Mouse (Mus musculus) midbrain, embryonic 16.5 days (tissue): ENCODE measurements around the gene Ndufs8. TPM values are rescaled to one million over a fixed set of nuclear protein-coding genes. Genes with fewer than 3 reads are reported as not detected.

Source experiments
- ATAC-seq: fragments of 200-750 bp; cut with Nextera tagmentation; 2 replicates; pipeline ENCODE4 v1.8.0; 2017; ENCODE audit warnings: moderate TSS enrichment
- H3K27ac ChIP-seq: fragments of 300-500 bp; sonication (generic); 2 replicates; pipeline ENCODE4 v1.5.1; 2014; ENCODE audit warnings: mild to moderate bottlenecking, low read length, mixed read lengths
- H3K27me3 ChIP-seq: fragments of 300-500 bp; sonication (generic); 2 replicates; pipeline ENCODE4 v1.6.1; 2014; ENCODE audit warnings: low read depth, low read length, mixed read lengths; ENCODE audit not compliant: control insufficient read depth, insufficient read depth
- H3K36me3 ChIP-seq: fragments of 300-500 bp; sonication (generic); 2 replicates; pipeline ENCODE4 v1.6.1; 2014; ENCODE audit warnings: mild to moderate bottlenecking, low read length, moderate library complexity, mixed read lengths; ENCODE audit not compliant: control insufficient read depth, insufficient read depth
- H3K4me1 ChIP-seq: fragments of 300-500 bp; sonication (generic); 2 replicates; pipeline ENCODE4 v1.6.1; 2014; ENCODE audit warnings: mild to moderate bottlenecking, low read length, mixed read lengths; ENCODE audit not compliant: control insufficient read depth, insufficient read depth
- H3K4me2 ChIP-seq: fragments of 300-500 bp; sonication (generic); 2 replicates; pipeline ENCODE4 v1.6.1; 2014; ENCODE audit warnings: mild to moderate bottlenecking, low read length, mixed read lengths
- H3K4me3 ChIP-seq: fragments of 300-500 bp; sonication (generic); 2 replicates; pipeline ENCODE4 v1.5.1; 2014; ENCODE audit warnings: low read depth, mild to moderate bottlenecking, low read length, moderate library complexity, mixed read lengths
- H3K9ac ChIP-seq: fragments of 300-500 bp; sonication (generic); 2 replicates; pipeline ENCODE4 v1.6.1; 2014; ENCODE audit warnings: low read depth, low read length, mixed read lengths
- H3K9me3 ChIP-seq: fragments of 300-500 bp; sonication (generic); replicated peaks from 2 replicates; pipeline ENCODE4 v1.6.1; 2014; ENCODE audit warnings: mild to moderate bottlenecking, low read length, mixed read lengths; ENCODE audit not compliant: control insufficient read depth, poor library complexity, severe bottlenecking
- WGBS: fragments of 180-500 bp; shearing (Covaris S2); extraction: QIAGEN DNeasy Blood & Tissue Kit; methylation state at CpG from one replicate; pipeline ENCODE4 v1.1.7; 2014; 5-methylcytosine and 5-hydroxymethylcytosine counted together
- polyA plus RNA-seq: library from polyadenylated mRNA; unstranded; fragments of >200 nt; fragmentation: Nextera tagmentation; extraction: Ambion mirVana; gene quantifications from 2 replicates; pipeline ENCODE4 v1.2.1, GENCODE M21; 2015

Gene Ndufs8
- polyA plus RNA-seq, 1 experiment from 2014 or later: 245 TPM

DNA sequence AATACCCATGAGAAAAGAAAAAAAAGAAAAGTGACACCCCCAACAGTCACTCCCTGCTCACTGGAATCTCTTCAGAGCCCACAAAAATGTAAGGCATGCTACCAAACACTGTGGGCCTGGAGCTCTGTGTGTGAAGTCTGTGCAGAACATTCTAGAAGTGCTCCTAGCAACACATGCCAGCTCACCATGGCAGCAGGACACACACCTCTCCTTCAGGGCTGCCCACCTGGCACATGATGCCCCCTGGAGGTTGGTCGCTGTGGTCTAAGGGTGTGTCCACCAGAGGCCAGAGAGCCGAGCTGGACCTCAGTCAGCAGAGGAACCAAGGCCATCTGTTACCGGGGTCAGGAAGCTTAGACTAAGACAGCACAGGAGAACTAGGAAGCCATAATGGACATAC lies 13.7 kb upstream of the Ndufs8 start:
- Histone ChIP-seq H3K4me1 (peaks cover 2% of the 10 kb centered on the region; the same call in 1 of the 2 replicates), H3K4me3 (no peak overlapping the region), H3K27ac (no peak overlapping the region), H3K9ac (no peak overlapping the region), H3K4me2 (no peak overlapping the region), H3K9me3 (no peaks in the 10 kb centered on the region), H3K36me3 (no peaks in the 10 kb centered on the region), H3K27me3 (no peaks in the 10 kb centered on the region)
- 64% methylated on average over 3 of the region's 3 CpGs for WGBS
- ATAC-seq: no peak

DNA sequence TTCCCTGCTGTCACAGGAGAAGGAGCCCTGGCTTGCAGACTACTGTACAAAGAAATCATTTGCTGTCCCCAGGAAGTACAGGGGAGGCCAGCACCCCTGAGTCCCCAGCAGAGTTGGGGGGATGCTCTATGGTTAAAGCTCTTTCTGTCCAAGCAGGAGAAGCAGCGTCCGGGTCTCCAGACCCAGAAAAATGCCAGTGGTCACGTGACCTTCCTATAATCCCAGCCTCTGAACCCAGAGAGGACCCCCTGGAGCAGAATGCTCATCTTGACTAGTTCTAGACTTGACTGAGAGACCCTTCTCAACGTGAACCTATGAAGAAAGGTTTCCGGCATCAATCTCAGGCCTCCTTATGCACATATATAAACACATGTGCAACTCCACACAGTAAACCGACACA lies 13.3 kb upstream of the Ndufs8 start:
- WGBS: 81% methylated on average over 6 of the region's 6 CpGs
- no peak overlapping the region for H3K4me2 ChIP-seq
- ATAC-seq: no peak
- H3K4me3 ChIP-seq: no peak overlapping the region
- no peaks in the 10 kb centered on the region for H3K27me3 ChIP-seq
- no peak overlapping the region for H3K9ac ChIP-seq
- no peak overlapping the region for H3K27ac ChIP-seq
- no peaks in the 10 kb centered on the region for H3K9me3 ChIP-seq
- peaks cover 2% of the 10 kb centered on the region; the same call in 1 of the 2 replicates for H3K4me1 ChIP-seq
- no peaks in the 10 kb centered on the region for H3K36me3 ChIP-seq

DNA sequence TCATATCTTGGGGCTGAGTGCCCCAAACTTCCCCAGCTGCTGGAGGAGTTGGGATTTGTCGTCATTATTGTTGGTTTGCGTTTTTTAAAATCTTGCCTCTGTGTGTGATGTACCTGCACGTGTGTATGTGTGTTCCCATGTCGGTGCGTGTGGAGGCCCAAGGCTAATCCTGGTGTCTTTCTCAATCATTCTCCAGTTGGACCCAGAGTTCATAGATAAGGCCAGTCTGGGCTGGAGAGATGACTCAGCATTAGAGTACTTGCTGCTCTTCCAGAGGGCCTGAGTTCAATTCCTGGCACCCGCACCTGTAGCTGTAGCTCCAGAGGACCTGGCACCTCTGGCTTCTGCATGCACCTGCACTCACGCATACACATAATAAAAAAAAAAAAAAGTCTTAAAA lies 12.3 kb upstream of the Ndufs8 start:
- 94% methylated on average over 7 of the region's 7 CpGs for WGBS
- Histone ChIP-seq H3K4me3 (no peak overlapping the region), H3K4me1 (peaks cover 2% of the 10 kb centered on the region; the same call in 1 of the 2 replicates), H3K36me3 (no peaks in the 10 kb centered on the region), H3K9ac (no peak overlapping the region), H3K27me3 (no peaks in the 10 kb centered on the region), H3K27ac (no peak overlapping the region), H3K4me2 (no peak overlapping the region), H3K9me3 (no peaks in the 10 kb centered on the region)
- ATAC-seq: no peak

DNA sequence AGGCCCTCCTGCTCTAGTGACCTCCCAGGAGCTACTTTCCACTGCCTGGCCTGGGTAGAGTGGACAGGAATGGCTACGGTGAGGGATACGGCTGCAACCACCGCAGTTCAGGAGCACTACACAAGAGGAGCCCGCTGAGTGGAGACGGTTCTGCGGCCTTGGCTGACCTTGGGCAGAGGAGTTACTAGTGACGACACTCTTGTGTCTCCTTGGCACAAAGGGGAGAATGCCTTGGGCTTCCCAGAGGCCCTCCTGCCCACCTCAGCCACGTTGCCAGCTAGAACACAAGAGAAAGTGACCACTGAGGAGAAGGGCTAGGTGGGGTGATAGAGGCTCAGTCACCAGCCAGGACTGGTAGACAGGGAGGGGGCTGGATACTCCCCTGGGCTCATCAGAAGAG lies 11.6 kb upstream of the Ndufs8 start:
- H3K27me3 ChIP-seq: no peaks in the 10 kb centered on the region
- 74% methylated on average over 8 of the region's 8 CpGs for WGBS
- H3K4me1 ChIP-seq: peaks cover under 1% of the 10 kb centered on the region; the same call in 1 of the 2 replicates
- H3K4me3 ChIP-seq: no peak overlapping the region
- H3K9me3 ChIP-seq: no peaks in the 10 kb centered on the region
- no peak overlapping the region for H3K4me2 ChIP-seq
- H3K36me3 ChIP-seq: no peaks in the 10 kb centered on the region
- no peak overlapping the region for H3K27ac ChIP-seq
- ATAC-seq: no peak
- H3K9ac ChIP-seq: no peak overlapping the region

DNA sequence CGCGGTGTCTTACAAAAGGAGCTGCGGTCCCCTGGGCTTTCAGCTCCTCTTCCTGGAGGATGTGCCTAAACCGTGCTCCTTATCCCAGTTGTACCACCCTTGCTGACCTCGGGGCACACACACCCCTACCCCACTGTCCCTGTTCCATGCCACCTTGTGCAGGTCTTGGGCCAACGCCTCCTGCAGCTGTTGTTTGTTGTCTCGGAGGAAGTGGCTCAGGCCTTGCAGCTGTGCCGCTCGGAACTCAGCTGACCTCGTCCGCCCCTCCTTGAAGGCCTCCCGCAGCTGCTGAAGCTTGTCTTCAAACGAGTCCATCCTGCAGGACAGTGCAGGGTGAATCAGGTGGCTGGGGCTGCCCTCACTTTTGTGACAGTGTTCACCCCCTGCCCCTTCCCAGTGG lies 11.0 kb upstream of the Ndufs8 start:
- no peak for ATAC-seq

DNA sequence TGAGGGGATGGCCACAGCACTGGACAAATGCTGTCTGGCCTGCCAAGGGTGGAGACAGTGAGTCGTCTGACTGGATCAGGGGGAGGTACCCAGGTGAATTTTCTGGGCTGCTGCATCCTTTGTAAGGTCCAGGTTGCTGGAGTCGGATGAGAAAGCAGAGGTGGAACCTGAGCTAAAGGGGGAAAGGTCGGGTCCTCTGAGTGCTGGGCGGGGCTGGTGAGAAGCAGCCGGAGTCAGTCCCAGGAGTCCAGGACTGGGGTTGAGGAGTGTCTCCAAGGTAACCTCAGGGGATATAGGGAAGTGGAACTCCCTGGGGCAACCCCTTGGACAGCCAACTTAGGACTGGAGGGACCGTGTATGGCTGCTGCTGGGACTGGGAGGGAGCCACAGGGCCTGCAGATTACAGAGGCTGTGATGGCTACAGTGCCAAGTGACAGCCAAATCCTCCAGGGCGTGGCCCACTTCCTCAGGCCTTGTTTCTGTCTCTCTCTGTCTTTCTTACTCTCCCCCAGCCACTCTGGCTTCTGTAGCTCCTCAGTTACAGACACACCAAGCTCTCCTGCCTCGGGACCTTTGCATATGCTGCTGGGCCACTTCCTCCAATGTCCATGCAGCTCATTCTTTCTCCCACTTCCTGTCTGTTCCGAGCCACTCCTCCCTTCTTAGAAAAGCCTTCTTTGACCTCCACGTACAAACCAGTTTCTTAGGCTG lies 10.2 kb upstream of the Ndufs8 start:
- 58% methylated on average over 10 of the region's 10 CpGs for WGBS
- no peak overlapping the region for H3K4me2 ChIP-seq
- no peaks in the 10 kb centered on the region for H3K9me3 ChIP-seq
- no peak overlapping the region for H3K27ac ChIP-seq
- H3K36me3 ChIP-seq: no peaks in the 10 kb centered on the region
- H3K27me3 ChIP-seq: no peaks in the 10 kb centered on the region
- H3K4me1 ChIP-seq: no peaks in the 10 kb centered on the region
- no peak for ATAC-seq
- H3K4me3 ChIP-seq: no peak overlapping the region
- no peak overlapping the region for H3K9ac ChIP-seq

More for the DNA sequence above, 11.0 kb upstream of the Ndufs8 start:
- H3K4me2 ChIP-seq: no peak overlapping the region
- H3K9ac ChIP-seq: no peak overlapping the region
- H3K4me3 ChIP-seq: no peak overlapping the region
- WGBS: 55% methylated on average over 13 of the region's 13 CpGs
- H3K27ac ChIP-seq: no peak overlapping the region
- no peaks in the 10 kb centered on the region for H3K27me3 ChIP-seq
- H3K36me3 ChIP-seq: no peaks in the 10 kb centered on the region
- H3K9me3 ChIP-seq: no peaks in the 10 kb centered on the region
- H3K4me1 ChIP-seq: no peaks in the 10 kb centered on the region

DNA sequence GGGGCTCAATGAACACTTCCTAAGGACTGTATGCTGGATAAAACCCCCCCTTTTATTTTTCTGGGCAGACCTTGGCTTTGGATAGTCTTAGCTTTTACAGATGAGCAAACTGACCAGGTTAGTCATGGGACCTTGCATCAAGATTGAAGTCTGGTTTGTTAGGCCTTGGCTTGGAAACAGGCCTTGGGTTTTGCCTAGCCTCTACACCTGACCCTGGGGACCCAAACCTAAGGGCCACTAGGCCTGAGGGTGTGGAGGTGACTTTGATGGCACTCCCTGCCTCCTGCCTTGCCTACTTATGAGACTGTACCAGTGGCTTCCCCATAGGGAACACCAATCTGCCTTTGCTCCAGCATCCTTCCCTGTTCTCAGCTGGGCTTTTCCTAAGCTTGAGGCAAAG lies 7.4 kb upstream of the Ndufs8 start:
- no peaks in the 10 kb centered on the region for H3K4me1 ChIP-seq
- no peak for ATAC-seq

DNA sequence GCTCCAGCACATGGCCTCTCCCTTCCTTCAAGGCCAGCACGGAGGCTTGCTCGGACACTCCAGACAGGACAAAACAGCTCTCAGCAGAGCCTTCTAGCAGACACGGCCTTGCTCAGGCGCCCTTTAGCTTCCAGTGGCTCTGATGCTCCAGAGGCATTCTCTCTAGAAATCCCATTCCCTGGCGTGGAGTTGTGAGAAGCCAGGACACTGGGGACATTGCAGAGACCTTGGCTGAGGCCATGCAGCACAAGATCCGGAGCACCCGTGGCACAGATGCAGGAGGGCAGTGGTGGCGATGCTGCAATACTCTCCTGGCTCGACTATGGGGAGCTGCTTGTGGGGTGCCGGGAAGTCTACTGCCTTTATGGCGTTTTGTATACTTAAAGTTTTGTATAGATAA lies 4.2 kb upstream of the Ndufs8 start:
- H3K4me2 ChIP-seq: no peak overlapping the region
- no peak overlapping the region for H3K9ac ChIP-seq
- no peaks in the 10 kb centered on the region for H3K9me3 ChIP-seq
- no peak for ATAC-seq
- no peak overlapping the region for H3K4me3 ChIP-seq
- no peaks in the 10 kb centered on the region for H3K36me3 ChIP-seq
- H3K4me1 ChIP-seq: peaks cover 11% of the 10 kb centered on the region
- H3K27me3 ChIP-seq: no peaks in the 10 kb centered on the region
- WGBS: 77% methylated on average over 11 of the region's 11 CpGs
- H3K27ac ChIP-seq: no peak overlapping the region

More for the DNA sequence above, 7.4 kb upstream of the Ndufs8 start:
- Histone ChIP-seq H3K27me3 (no peaks in the 10 kb centered on the region), H3K9ac (no peak overlapping the region), H3K4me2 (no peak overlapping the region), H3K27ac (no peak overlapping the region), H3K36me3 (no peaks in the 10 kb centered on the region), H3K4me3 (no peak overlapping the region), H3K9me3 (no peaks in the 10 kb centered on the region)

DNA sequence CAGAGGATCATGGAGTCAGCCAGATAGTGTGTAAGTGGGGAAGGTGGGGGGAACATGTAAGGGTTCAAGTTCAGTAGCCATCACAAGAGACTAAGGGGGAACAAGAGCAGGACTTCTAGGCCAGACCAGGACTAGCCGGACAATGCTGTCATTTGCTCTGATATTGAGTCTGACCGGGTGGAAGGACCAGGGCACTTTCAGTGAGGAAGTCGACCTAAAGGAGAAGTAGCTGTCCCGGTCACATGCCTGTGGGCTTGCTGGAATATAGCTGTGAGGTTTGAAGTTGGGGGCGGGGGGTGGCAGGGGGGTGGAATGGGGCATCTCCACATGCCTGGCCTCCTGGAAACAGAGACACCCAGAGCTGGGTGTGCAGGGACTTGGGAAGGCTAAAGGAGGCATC lies 2.0 kb upstream of the Ndufs8 start:
- ATAC-seq: no peak
- H3K36me3 ChIP-seq: peaks cover 7% of the 10 kb centered on the region
- H3K4me1 ChIP-seq: peaks cover 16% of the 10 kb centered on the region
- 80% methylated on average over 5 of the region's 5 CpGs for WGBS
- H3K4me2 ChIP-seq: no peak overlapping the region
- no peak overlapping the region for H3K4me3 ChIP-seq
- no peaks in the 10 kb centered on the region for H3K9me3 ChIP-seq
- H3K27me3 ChIP-seq: no peaks in the 10 kb centered on the region
- no peak overlapping the region for H3K9ac ChIP-seq
- no peak overlapping the region for H3K27ac ChIP-seq
